Mouse (Mus musculus) cerebellum, adult 2 months (tissue): Measurements from ENCODE around the gene Shank1. TPM values are rescaled to one million over a fixed set of nuclear protein-coding genes. Genes with fewer than 3 reads are reported as not detected.

ENCODE experiments used
- DNase-seq, 2 experiments: peaks; one replicate each; pipeline ENCODE4 v3.0.0; 2021
- H3K27ac ChIP-seq: fragments of 200-500 bp; 2 replicates; pipeline ENCODE4 v1.5.1; 2012; ENCODE audit warnings: low read length, control low read depth, inconsistent platforms; ENCODE audit not compliant: insufficient read depth
- H3K27me3 ChIP-seq: fragments of 200-500 bp; 2 replicates; pipeline ENCODE4 v1.6.1; 2012; ENCODE audit warnings: inconsistent platforms, mild to moderate bottlenecking, low read length, moderate library complexity; ENCODE audit not compliant: control insufficient read depth, insufficient read depth
- H3K4me1 ChIP-seq: fragments of 200-500 bp; 2 replicates; pipeline ENCODE4 v1.6.1; 2011; ENCODE audit warnings: low read length; ENCODE audit not compliant: control insufficient read depth, insufficient read depth
- H3K4me3 ChIP-seq: fragments of 200-500 bp; replicated peaks from 2 replicates; pipeline ENCODE3; 2011; ENCODE audit warnings: mild to moderate bottlenecking, low read depth, low read length, control low read depth; ENCODE audit not compliant: insufficient read depth
- CTCF ChIP-seq: fragments of 200-500 bp; IDR thresholded peaks from 2 replicates; pipeline ENCODE4 v1.5.1; 2011; ENCODE audit warnings: low read depth, mild to moderate bottlenecking, control low read depth, low read length, moderate library complexity, borderline replicate concordance; ENCODE audit not compliant: insufficient read depth
- POLR2A ChIP-seq: fragments of 200-500 bp; IDR thresholded peaks from 2 replicates; pipeline ENCODE4 v1.6.1; 2011; ENCODE audit warnings: low read length, control low read depth, borderline replicate concordance; ENCODE audit not compliant: insufficient read depth
- WGBS: fragments of 180-500 bp; shearing (Covaris S2); methylation state at CpG from one replicate; pipeline ENCODE4 v1.1.7; 2018; 5-methylcytosine and 5-hydroxymethylcytosine counted together
- polyA plus RNA-seq: library from polyadenylated mRNA; depleted of rRNA; stranded (reverse); fragments of >200 nt; gene quantifications from 2 replicates; pipeline ENCODE4 v1.2.3, GENCODE M21; 2012

Shank1 gene
- polyA plus RNA-seq, 1 experiment: 51.4 TPM

- DNase-seq: peak; percentile 74 to 80
- Histone ChIP-seq H3K27me3 (no peaks in the 10 kb centered on the region), H3K27ac (peak overlapping the region; percentile 3), H3K4me1 (peaks cover 9% of the 10 kb centered on the region; the same call in 1 of the 2 replicates), H3K4me3 (no peak overlapping the region)
- 8% methylated on average over 8 of the region's 8 CpGs for WGBS
- TF ChIP-seq CTCF: peak; percentile 47; the same call in 1 of the 2 replicates
- no peak for TF ChIP-seq POLR2A
Measured at GRCm38 (mm10) chr7:44320886-44321285, 10.8 kb downstream of the Shank1 start.

GRCm38 (mm10) chr7:44322290-44322689 is 12.2 kb downstream of the Shank1 start:
- peaks cover 9% of the 10 kb centered on the region; the same call in 1 of the 2 replicates for H3K4me1 ChIP-seq
- DNase-seq: no peak
- no peak overlapping the region for H3K27ac ChIP-seq
- no peaks in the 10 kb centered on the region for H3K27me3 ChIP-seq
- TF ChIP-seq POLR2A (no peak), CTCF (no peak)
- WGBS: 88% methylated on average over 1 of the region's 1 CpGs
- H3K4me3 ChIP-seq: no peak overlapping the region

DNA sequence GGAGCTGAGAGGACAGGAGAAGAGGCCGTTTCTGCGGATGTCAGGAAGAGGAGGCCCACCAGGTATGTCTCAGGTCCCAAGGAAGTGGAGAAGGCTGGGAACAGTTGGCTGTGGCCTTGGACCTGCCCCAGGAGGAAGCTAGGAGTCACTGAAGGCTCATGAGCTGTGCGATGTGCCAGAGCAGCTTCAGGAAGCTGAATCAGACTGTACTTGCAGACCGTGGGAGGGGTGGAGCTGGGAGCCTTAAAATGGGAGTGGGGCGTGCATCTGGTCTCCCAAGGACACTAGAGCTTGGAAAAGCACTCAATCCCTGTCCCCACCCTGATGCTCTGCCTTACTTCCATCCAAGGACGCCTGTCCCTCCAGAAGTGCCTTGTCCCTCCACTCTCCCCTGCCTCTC is 16.6 kb downstream of the Shank1 start:
- Histone ChIP-seq H3K27ac (no peak overlapping the region), H3K27me3 (no peaks in the 10 kb centered on the region), H3K4me3 (no peak overlapping the region), H3K4me1 (no peaks in the 10 kb centered on the region; the same call in 1 of the 2 replicates)
- TF ChIP-seq CTCF (no peak), POLR2A (no peak)
- 68% methylated on average over 6 of the region's 6 CpGs for WGBS
- no peak for DNase-seq

DNA sequence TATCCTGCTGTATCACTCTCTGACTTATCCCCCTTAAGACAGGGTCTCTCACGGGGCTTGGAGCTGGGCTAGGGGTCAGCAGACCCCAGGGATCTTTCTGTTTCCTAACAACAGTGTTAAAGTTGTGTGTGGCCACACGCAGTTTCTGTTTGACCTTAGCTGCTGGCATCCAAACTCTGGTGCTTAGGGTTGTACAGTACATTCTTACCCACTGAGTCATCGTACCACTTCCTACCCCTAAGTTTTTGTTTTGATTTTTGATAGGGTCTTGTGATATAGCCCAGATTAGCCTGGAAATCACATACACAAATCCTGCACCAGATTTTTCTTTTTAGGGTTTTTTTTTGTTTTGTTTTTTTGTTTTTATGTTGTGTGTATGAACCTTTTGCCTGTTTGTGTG is 22.3 kb downstream of the Shank1 start:
- no peaks in the 10 kb centered on the region for H3K27me3 ChIP-seq
- TF ChIP-seq POLR2A (no peak), CTCF (no peak)
- DNase-seq: no peak
- H3K27ac ChIP-seq: no peak overlapping the region
- peaks cover 8% of the 10 kb centered on the region for H3K4me1 ChIP-seq
- no peak overlapping the region for H3K4me3 ChIP-seq
- 80% methylated on average over 3 of the region's 3 CpGs for WGBS

DNA sequence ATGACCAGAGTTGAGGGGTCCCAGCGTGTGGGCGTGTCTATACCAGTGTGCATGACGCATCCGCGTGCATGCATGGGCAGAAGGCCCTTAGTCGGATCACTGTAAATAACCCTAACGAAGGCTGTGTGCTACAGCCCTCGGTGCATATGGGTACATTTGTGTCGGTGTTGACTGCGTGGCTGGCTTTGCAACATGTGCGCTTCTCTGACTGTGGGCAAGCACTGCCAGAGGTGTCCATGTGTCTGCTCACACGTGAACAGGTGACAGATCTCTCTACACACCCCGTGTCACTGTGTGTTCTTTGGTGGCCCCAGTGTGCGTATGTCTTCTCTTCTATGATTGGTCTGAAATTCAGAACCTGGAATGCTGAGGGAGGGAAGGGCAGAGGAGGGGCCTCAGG is 24.1 kb downstream of the Shank1 start:
- WGBS: 83% methylated on average over 14 of the region's 14 CpGs
- H3K4me3 ChIP-seq: no peak overlapping the region

DNA sequence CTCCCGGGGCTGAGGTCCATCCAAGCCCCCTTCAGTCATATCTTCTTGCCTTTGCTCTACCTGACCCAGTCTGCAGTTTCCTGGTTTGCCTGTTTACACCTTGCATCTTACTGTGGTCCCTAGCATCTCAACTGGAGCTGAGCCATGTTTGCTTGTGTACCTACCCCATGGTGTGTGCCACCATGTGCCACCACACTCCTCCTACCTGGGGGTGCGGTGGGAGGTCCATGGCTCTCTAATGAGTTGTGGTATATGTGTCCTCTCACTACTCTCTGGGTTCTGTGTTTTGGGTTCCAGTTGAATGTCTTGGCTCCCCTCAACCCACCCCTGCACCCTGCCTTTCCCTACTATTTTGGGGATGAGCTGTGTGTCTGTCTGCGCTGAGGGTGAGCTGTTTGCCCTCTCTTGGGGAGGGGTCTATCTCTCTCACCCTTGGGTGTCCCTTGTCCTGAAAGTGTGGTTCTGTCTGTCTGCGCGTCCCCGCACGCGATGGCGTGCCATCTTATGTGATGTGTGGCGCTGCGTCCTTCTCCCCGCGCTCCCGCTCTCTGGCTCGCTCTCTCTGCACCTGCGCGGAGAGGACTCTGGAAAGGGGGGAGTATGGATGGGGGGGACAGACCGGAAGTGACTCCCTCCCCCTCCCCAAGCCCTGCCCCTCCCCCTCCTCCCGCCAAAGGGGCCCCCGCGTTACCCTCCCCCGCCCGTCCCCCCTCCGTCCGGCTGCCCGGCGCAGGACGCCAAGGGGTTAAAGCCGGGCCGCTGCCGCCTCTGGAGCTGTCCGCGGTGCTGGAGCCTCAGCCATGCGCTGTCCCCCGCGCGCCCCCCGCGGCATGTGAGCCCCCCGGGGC is 25.2 kb downstream of the Shank1 start:
- 5% methylated on average over 35 of the region's 40 CpGs for WGBS
- TF ChIP-seq CTCF (no peak), POLR2A (peak; percentile 95)
- Histone ChIP-seq H3K4me1 (peaks cover 19% of the 10 kb centered on the region), H3K27ac (peak overlapping the region; percentile 83), H3K27me3 (no peaks in the 10 kb centered on the region), H3K4me3 (peak overlapping the region; percentile 90)
- peak; percentile 80 for DNase-seq

More for the DNA sequence above, 24.1 kb downstream of the Shank1 start:
- H3K27ac ChIP-seq: no peak overlapping the region
- H3K4me1 ChIP-seq: peaks cover 16% of the 10 kb centered on the region
- no peaks in the 10 kb centered on the region for H3K27me3 ChIP-seq
- DNase-seq: no peak
- no peak for TF ChIP-seq POLR2A
- TF ChIP-seq CTCF: no peak

DNA sequence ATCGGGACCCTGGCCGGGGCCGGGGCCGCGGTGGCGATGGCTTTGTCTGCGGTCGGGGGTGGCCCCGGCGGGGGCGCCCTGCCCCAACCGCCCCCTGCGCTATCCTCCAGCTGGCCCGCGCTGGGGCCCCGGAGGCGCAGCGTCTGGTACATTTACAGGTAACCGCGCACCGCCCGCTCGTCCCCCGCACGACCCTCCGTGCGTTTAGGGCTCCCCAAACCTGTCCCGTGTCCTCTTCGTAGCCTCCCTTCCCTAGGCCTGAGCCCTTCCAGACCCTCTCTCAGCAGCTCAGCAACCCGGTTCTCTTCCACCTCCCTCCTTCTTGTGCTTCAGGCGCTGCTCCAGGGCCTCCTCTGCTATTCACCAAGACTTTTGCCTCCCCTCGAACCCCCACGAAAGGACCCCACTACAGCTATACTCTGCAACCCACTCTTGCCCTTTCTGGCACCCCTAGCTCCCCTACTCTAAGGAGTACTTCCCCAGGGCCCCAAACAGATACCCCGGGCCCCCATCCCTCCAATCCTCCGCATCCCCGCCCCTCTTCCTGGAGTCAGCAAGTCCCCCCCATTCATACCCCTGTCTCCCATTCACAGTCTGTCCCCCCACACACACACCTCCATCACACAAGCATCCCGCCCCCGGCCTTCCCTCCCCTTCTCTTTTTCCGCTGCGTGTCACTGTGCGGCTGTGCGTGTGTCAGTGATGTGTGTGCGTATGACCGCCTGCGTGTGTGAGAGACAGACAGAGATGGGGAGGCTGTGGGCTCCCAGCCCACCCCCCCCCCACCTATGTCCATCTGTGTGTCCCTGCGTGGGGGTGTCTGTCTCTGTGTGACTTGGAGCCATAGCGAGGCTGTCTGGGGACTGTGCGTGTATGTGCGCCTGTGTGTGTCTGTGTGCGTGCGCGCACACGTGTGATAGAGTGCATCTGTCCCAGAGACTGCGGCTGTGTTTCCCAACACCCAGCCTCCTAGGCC is 26.3 kb downstream of the Shank1 start:
- peak overlapping the region; percentile 80 for H3K27ac ChIP-seq
- DNase-seq: peak; percentile 72 to 77
- H3K4me1 ChIP-seq: peaks cover 19% of the 10 kb centered on the region
- no peaks in the 10 kb centered on the region for H3K27me3 ChIP-seq
- no peak for TF ChIP-seq CTCF
- peak; percentile 53; the same call in 1 of the 2 replicates for TF ChIP-seq POLR2A
- H3K4me3 ChIP-seq: peak overlapping the region; percentile 90
- 2% methylated on average over 50 of the region's 54 CpGs for WGBS
